Mouse (Mus musculus): ENCODE data around the gene Agap1. TPM values are rescaled to one million over a fixed set of nuclear protein-coding genes. Genes with fewer than 3 reads are reported as not detected.

The Agap1 gene
- polyA plus RNA-seq, 1 experiment from 2014 or later: 17.6 TPM

DNA sequence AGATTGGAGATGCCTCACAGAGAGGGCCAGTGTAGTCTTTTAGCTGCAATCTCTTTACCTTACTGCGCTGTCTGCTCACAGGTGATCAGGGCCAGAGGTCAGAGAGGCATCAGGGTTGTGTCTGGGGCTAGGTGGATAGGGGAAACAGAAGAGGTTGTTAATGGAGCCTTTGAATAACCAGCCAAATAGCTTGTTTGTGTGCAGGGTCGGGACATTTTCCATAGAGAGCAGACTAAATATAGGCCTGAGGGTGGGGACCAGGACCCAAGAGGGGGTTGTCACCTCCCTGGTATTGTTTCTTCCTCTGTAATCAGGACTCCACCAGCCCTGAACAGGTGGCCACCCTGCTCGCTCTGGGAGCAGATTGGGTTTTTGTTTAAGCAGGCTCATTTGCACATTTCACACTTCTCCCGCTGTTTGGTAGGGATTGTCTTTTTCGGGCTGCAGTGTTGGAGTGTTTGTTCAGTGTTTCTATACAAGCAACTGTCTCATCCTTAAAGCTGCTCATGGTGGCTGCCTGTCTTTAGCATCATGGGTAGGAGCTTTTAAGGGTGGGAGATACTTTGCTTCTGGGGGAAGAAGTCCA lies 10.9 kb downstream of the Agap1 start:
- peaks cover 44% of the 10 kb centered on the region for H3K4me1 ChIP-seq (ENCODE audit: control insufficient read depth, insufficient read depth, low read length)
- ATAC-seq (ENCODE audit: insufficient number of reproducible peaks, insufficient read depth, low FRiP score, low read depth): no peak
- H3K4me2 ChIP-seq (replicated peaks; ENCODE audit: low read depth, low read length): no peak overlapping the region
- no peaks in the 10 kb centered on the region for H3K36me3 ChIP-seq (ENCODE audit: control insufficient read depth, insufficient read depth, low read length)
- no peak overlapping the region for H3K27ac ChIP-seq (ENCODE audit: low read length)
- no peak overlapping the region for H3K9ac ChIP-seq (replicated peaks; ENCODE audit: low read depth, low read length)
- 45% methylated on average over 5 of the region's 5 CpGs for WGBS
- H3K4me3 ChIP-seq (ENCODE audit: low read depth, low read length): no peak overlapping the region
- no peaks in the 10 kb centered on the region for H3K9me3 ChIP-seq (ENCODE audit: control insufficient read depth, low read depth, low read length)
- no peaks in the 10 kb centered on the region for H3K27me3 ChIP-seq (ENCODE audit: control insufficient read depth, insufficient read depth, low read length)

DNA sequence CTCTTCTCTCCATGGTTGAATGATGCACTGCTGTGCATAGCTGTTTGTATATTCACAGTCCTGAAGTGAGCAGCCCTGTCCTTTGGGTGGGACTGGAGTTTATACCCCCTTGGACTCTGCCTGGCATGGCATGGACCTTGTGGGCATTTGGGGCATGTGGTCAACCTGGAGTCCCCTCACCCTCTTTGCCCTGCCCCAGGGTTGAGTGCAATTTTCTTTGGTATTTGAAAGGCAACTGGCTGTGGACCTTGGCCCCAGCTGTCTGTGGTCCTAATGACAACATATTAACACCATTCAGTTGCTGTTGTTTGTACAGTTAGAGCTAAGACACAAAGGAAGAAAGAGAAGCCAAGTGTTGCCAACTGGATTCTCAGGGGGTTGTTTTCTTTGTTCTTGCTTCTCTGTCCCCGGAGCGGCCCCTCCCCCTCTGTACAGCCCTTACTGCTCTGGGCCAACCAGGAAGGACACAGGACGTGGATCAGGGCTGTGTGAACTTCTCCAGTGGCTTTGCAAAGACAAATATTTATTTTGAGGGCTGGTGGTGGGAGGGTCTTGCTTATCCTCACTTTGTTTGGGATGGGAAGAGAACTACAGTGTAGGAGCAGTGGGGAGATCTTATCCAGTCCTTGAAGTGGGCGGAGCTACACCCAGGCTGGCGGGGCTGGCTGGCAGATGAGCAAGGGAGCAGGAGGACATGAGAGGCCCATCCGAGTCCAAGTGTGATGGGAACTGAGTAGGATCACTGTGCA lies 12.9 kb downstream of the Agap1 start:
- H3K36me3 ChIP-seq (ENCODE audit: control insufficient read depth, insufficient read depth, low read length): no peaks in the 10 kb centered on the region
- 0 out of 2 replicates have a peak overlapping the region, but pooled peaks have one; percentile 2 for H3K4me2 ChIP-seq (replicated peaks; ENCODE audit: low read depth, low read length)
- no peak overlapping the region for H3K9ac ChIP-seq (replicated peaks; ENCODE audit: low read depth, low read length)
- ATAC-seq (ENCODE audit: insufficient number of reproducible peaks, insufficient read depth, low FRiP score, low read depth): peak; percentile 72
- no peaks in the 10 kb centered on the region for H3K9me3 ChIP-seq (ENCODE audit: control insufficient read depth, low read depth, low read length)
- no peak overlapping the region for H3K4me3 ChIP-seq (ENCODE audit: low read depth, low read length)
- H3K27me3 ChIP-seq (ENCODE audit: control insufficient read depth, insufficient read depth, low read length): no peaks in the 10 kb centered on the region
- WGBS: 20% methylated on average over 6 of the region's 6 CpGs
- H3K4me1 ChIP-seq (ENCODE audit: control insufficient read depth, insufficient read depth, low read length): peaks cover 46% of the 10 kb centered on the region
- H3K27ac ChIP-seq (ENCODE audit: low read length): peak overlapping the region; percentile 70

DNA sequence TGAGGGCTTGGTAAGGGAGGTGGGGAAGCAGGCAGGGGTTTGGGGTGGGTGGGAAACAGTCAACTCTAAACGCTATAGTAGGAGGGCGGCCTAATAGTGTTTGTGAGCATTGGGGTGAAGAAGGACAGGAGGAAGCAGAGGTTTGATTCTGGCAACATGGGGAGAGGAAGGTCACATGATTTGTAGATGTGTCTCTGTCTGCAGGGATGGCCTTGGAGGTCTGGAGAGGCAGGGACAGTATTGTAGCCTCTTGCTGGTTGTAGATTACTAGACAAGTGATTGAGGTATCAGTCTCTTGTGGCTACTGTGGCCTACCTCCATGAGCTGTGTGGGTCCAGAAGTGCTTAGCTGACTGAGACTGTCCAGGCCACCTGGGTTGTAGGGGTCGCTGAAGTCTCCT lies 13.5 kb downstream of the Agap1 start:
- Histone ChIP-seq H3K4me3 (ENCODE audit: low read depth, low read length) (no peak overlapping the region), H3K36me3 (ENCODE audit: control insufficient read depth, insufficient read depth, low read length) (no peaks in the 10 kb centered on the region), H3K9me3 (ENCODE audit: control insufficient read depth, low read depth, low read length) (no peaks in the 10 kb centered on the region), H3K27me3 (ENCODE audit: control insufficient read depth, insufficient read depth, low read length) (no peaks in the 10 kb centered on the region), H3K9ac (replicated peaks; ENCODE audit: low read depth, low read length) (no peak overlapping the region), H3K27ac (ENCODE audit: low read length) (no peak overlapping the region; the same call in 1 of the 2 replicates), H3K4me2 (replicated peaks; ENCODE audit: low read depth, low read length) (0 out of 2 replicates have a peak overlapping the region, but pooled peaks have one; percentile 2), H3K4me1 (ENCODE audit: control insufficient read depth, insufficient read depth, low read length) (peaks cover 40% of the 10 kb centered on the region)
- WGBS: 58% methylated on average over 3 of the region's 3 CpGs
- no peak for ATAC-seq (ENCODE audit: insufficient number of reproducible peaks, insufficient read depth, low FRiP score, low read depth)

DNA sequence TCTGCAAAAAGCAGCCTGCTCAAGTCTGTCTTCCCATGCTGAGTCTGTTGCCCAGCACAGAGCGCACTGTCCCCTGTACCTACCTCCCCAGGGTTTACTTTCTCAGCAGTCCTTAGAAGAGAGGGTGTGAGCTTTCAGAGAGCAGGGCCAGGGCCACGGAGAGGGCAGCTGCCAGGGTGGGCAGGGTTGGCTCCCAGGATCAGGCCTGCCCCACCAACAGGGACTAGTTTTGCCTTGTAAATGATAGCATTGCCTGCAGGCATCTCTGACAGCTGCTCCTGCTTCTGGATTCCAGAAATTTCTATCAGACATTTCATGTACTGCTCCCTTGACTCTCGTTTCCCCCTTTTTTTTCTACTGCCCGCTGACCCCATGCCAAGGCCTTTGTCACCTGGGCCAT lies 16.8 kb downstream of the Agap1 start:
- Histone ChIP-seq H3K36me3 (ENCODE audit: control insufficient read depth, insufficient read depth, low read length) (no peaks in the 10 kb centered on the region), H3K9me3 (ENCODE audit: control insufficient read depth, low read depth, low read length) (no peaks in the 10 kb centered on the region)

DNA sequence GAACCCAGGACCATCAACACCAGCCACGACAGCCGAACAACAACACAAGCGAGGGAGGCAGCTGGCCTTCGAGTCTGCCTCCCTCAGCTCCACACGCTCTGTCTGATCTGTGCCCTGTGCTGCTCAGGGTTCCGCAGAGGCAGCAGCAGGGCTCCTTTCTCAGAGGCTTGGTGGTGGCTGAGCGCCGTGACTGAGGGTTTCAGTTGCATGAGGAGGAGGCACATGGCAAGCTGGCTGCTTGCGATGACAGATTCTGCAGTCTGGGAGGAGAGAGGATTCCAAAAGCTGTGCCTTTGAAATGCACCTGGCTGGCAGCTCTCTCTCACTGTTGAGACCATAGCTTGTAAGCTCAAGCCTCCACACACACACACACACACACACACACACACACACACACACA lies 17.3 kb downstream of the Agap1 start:
- Histone ChIP-seq H3K27me3 (ENCODE audit: control insufficient read depth, insufficient read depth, low read length) (no peaks in the 10 kb centered on the region), H3K27ac (ENCODE audit: low read length) (no peak overlapping the region), H3K36me3 (ENCODE audit: control insufficient read depth, insufficient read depth, low read length) (no peaks in the 10 kb centered on the region), H3K9ac (replicated peaks; ENCODE audit: low read depth, low read length) (no peak overlapping the region), H3K4me3 (ENCODE audit: low read depth, low read length) (no peak overlapping the region), H3K9me3 (ENCODE audit: control insufficient read depth, low read depth, low read length) (no peaks in the 10 kb centered on the region), H3K4me1 (ENCODE audit: control insufficient read depth, insufficient read depth, low read length) (peaks cover 27% of the 10 kb centered on the region), H3K4me2 (replicated peaks; ENCODE audit: low read depth, low read length) (no peak overlapping the region)
- no peak for ATAC-seq (ENCODE audit: insufficient number of reproducible peaks, insufficient read depth, low FRiP score, low read depth)
- WGBS: 80% methylated on average over 9 of the region's 9 CpGs

More for the DNA sequence above, 16.8 kb downstream of the Agap1 start:
- 71% methylated on average over 4 of the region's 4 CpGs for WGBS
- ATAC-seq (ENCODE audit: insufficient number of reproducible peaks, insufficient read depth, low FRiP score, low read depth): no peak
- no peak overlapping the region for H3K4me2 ChIP-seq (replicated peaks; ENCODE audit: low read depth, low read length)
- H3K27me3 ChIP-seq (ENCODE audit: control insufficient read depth, insufficient read depth, low read length): no peaks in the 10 kb centered on the region
- H3K4me3 ChIP-seq (ENCODE audit: low read depth, low read length): no peak overlapping the region
- no peak overlapping the region for H3K27ac ChIP-seq (ENCODE audit: low read length)
- peaks cover 30% of the 10 kb centered on the region for H3K4me1 ChIP-seq (ENCODE audit: control insufficient read depth, insufficient read depth, low read length)
- H3K9ac ChIP-seq (replicated peaks; ENCODE audit: low read depth, low read length): no peak overlapping the region

DNA sequence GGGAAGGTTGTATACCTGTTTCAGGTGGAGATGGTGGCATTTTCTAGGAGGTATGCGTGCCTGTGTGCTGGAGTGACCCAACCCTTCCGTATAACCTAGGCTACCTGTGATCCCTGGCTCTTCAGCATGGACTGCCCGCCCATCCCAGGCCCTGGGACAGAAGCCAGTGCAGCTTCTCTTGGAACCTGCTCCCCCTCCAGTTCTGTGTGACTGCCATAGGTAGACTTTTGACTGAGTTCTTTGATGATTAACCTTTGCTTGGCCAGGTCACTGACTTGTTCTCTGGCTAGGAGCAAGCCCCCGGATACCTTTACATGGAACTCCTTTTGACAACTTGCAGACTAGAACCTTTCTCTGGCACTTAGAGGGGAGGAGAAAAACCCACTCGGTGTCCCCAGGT lies 19.3 kb downstream of the Agap1 start:
- H3K4me2 ChIP-seq (replicated peaks; ENCODE audit: low read depth, low read length): no peak overlapping the region
- no peak overlapping the region for H3K4me3 ChIP-seq (ENCODE audit: low read depth, low read length)
- peaks cover 10% of the 10 kb centered on the region; the same call in 1 of the 2 replicates for H3K4me1 ChIP-seq (ENCODE audit: control insufficient read depth, insufficient read depth, low read length)
- H3K36me3 ChIP-seq (ENCODE audit: control insufficient read depth, insufficient read depth, low read length): no peaks in the 10 kb centered on the region
- WGBS: 63% methylated on average over 5 of the region's 5 CpGs
- no peak overlapping the region for H3K27ac ChIP-seq (ENCODE audit: low read length)
- no peak overlapping the region for H3K9ac ChIP-seq (replicated peaks; ENCODE audit: low read depth, low read length)
- no peaks in the 10 kb centered on the region for H3K9me3 ChIP-seq (ENCODE audit: control insufficient read depth, low read depth, low read length)
- no peak for ATAC-seq (ENCODE audit: insufficient number of reproducible peaks, insufficient read depth, low FRiP score, low read depth)
- no peaks in the 10 kb centered on the region for H3K27me3 ChIP-seq (ENCODE audit: control insufficient read depth, insufficient read depth, low read length)

DNA sequence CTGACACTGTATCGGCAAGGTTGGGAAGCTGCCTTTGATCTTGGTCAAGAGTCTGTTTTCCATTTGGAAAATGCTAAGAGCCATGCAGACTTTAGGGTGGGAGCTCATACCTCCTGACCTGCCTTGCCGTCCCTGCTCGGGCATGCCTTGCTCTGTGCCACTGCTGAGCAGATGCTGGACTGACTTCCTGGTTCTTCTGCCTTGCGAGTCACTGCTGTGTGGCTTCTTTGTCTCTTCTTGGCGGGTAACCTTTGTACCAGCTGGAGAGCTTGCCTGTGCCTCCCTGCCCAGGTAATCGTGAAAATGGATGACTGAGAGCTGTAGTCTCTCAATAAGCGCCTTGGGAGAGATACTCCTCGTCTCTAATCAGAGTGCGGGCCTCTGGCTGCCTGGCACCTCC lies 20.2 kb downstream of the Agap1 start:
- Histone ChIP-seq H3K4me3 (ENCODE audit: low read depth, low read length) (no peak overlapping the region), H3K36me3 (ENCODE audit: control insufficient read depth, insufficient read depth, low read length) (no peaks in the 10 kb centered on the region), H3K4me2 (replicated peaks; ENCODE audit: low read depth, low read length) (no peak overlapping the region), H3K9ac (replicated peaks; ENCODE audit: low read depth, low read length) (no peak overlapping the region), H3K27me3 (ENCODE audit: control insufficient read depth, insufficient read depth, low read length) (no peaks in the 10 kb centered on the region), H3K27ac (ENCODE audit: low read length) (no peak overlapping the region), H3K4me1 (ENCODE audit: control insufficient read depth, insufficient read depth, low read length) (peaks cover 13% of the 10 kb centered on the region; the same call in 1 of the 2 replicates), H3K9me3 (ENCODE audit: control insufficient read depth, low read depth, low read length) (no peaks in the 10 kb centered on the region)
- WGBS: 68% methylated on average over 9 of the region's 9 CpGs
- no peak for ATAC-seq (ENCODE audit: insufficient number of reproducible peaks, insufficient read depth, low FRiP score, low read depth)

DNA sequence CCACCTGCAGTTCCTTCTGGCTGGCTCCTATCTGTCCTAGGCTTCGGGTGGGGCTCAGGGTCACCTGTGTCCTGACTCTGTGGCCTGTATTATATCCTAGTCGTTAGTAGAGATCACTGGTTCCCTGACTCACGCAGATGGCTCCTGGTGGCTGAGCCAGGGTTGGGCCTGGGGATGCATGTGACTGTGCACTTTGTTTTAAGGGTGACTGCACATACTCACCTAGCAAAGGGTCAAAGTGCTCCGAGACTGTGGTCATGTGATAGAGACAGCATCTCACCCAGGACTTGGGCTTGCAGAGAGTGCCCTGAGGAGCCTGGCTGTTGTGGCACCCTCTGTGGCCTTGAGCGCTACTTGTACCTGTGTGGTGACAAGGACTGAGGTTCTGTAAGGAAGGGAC lies 22.4 kb downstream of the Agap1 start:
- H3K4me2 ChIP-seq (replicated peaks; ENCODE audit: low read depth, low read length): no peak overlapping the region
- H3K4me1 ChIP-seq (ENCODE audit: control insufficient read depth, insufficient read depth, low read length): peaks cover 19% of the 10 kb centered on the region; the same call in 1 of the 2 replicates
- H3K4me3 ChIP-seq (ENCODE audit: low read depth, low read length): no peak overlapping the region
- no peaks in the 10 kb centered on the region for H3K9me3 ChIP-seq (ENCODE audit: control insufficient read depth, low read depth, low read length)
- no peak overlapping the region for H3K27ac ChIP-seq (ENCODE audit: low read length)
- no peaks in the 10 kb centered on the region for H3K27me3 ChIP-seq (ENCODE audit: control insufficient read depth, insufficient read depth, low read length)
- no peaks in the 10 kb centered on the region for H3K36me3 ChIP-seq (ENCODE audit: control insufficient read depth, insufficient read depth, low read length)
- ATAC-seq (ENCODE audit: insufficient number of reproducible peaks, insufficient read depth, low FRiP score, low read depth): no peak
- whole genome bisulfite sequencing: 79% methylated on average over 5 of the region's 5 CpGs
- H3K9ac ChIP-seq (replicated peaks; ENCODE audit: low read depth, low read length): no peak overlapping the region

Data from stomach, embryonic 14.5 days (tissue).